Mouse (Mus musculus) megakaryocyte, embryonic 14.5 days (primary cell): ENCODE results near the gene Ciao2a.

Source experiments
- FLI1 ChIP-seq: IDR thresholded peaks from 2 replicates; pipeline ENCODE4 v1.6.1; 2012; ENCODE audit warnings: low read length, inconsistent platforms, mixed read lengths
- GATA1 ChIP-seq: IDR thresholded peaks from 3 replicates; pipeline ENCODE4 v1.6.1; 2012; ENCODE audit warnings: mixed read lengths, low read length, inconsistent platforms, borderline replicate concordance

DNA sequence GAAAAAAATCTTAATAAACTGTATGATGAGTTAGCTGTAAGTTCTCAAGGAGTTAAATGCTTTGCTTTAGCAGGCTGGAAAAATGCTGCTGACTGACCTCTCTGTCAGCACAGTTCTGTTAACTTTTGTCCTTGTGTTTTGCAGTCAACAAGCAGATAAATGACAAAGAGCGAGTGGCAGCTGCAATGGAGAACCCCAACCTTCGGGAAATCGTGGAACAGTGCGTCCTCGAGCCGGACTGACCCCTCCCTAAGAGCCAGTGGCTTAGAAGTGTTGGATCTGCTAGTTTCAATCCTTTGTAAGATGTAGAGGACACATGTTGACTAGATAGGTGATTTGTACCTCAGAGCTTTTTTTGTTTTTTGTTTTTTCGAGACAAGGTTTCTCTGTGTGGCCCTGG, 11.8 kb downstream of the Ciao2a start:
- TF ChIP-seq GATA1 (no peak), FLI1 (no peak)
